Mouse (Mus musculus) gastrocnemius, postnatal 25 days (tissue): Measurements from ENCODE around the gene Dgkb. TPM values are rescaled to one million over a fixed set of nuclear protein-coding genes. Genes with fewer than 3 reads are reported as not detected.

ENCODE experiments used
- DNase-seq: peaks from one replicate; pipeline ENCODE4 v3.0.0; 2022
- long read RNA-seq, 2 experiments: library from polyadenylated mRNA; stranded (forward); transcript quantifications; one replicate each; pipeline ENCODE4 v2.0.0; 2021
- total RNA-seq, 2 experiments: library from RNA; stranded (reverse); gene quantifications; 1 replicate in 1 of 2; 2 replicates in 1 of 2; pipeline ENCODE4 v1.2.3; 2021

The Dgkb gene
- total RNA-seq = under 1 TPM; 0.83 to 0.90 TPM
- long read RNA-seq, experiment 1 = 0 reads
- long read RNA-seq, experiment 2, full-length matches to known transcripts = 1 of 1 reads
- long read RNA-seq, experiment 2, partial matches to known transcripts = 0 of 1 reads
- long read RNA-seq, experiment 2, other reads (novel, unspliced or antisense) = 0 of 1 reads

DNA sequence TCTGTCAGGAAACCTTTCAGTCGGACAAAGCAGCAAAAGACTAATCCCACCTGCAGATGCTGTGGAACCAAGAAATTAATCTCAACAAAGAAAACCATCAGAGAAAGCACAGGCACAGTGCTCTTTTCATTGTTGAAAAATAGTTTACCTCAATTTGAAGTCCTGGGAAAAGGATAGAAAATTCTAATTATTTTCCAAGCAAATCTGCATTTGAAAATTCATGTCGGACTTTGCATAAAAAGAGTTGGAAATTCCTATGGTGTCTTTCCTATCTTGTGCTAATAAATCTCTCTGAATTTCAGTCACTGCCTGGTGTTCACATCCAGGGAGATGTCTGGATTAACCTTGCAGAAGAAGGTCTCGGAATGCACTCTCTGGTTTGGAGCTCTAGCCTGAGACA is at the start of gene Dgkb:
Gene Dgkb (plus strand): TSS at position 301 of the 400 bp plus-strand sequence.
- no peak for DNase-seq

DNA sequence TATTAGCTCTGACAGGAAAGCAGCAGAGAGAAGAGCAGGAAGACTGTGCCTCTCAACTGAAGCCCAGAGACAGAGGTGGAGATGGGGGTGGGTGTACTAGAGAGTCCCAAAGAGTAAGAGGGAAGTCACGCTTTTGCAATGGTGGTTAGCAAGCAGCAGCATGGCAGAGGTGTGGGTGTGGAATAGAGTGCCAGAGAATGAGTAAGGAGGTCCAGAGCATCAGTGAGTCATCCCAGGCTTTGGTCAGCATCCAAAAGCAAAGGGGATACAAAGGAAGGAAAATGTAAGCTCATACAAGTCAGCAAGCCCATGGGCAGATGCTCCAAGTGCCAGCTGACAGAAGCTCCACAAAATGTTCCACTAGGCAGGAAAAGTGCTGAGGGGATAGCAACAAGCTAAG is 47.7 kb upstream of the Dgkb start:
- no peak for DNase-seq

DNA sequence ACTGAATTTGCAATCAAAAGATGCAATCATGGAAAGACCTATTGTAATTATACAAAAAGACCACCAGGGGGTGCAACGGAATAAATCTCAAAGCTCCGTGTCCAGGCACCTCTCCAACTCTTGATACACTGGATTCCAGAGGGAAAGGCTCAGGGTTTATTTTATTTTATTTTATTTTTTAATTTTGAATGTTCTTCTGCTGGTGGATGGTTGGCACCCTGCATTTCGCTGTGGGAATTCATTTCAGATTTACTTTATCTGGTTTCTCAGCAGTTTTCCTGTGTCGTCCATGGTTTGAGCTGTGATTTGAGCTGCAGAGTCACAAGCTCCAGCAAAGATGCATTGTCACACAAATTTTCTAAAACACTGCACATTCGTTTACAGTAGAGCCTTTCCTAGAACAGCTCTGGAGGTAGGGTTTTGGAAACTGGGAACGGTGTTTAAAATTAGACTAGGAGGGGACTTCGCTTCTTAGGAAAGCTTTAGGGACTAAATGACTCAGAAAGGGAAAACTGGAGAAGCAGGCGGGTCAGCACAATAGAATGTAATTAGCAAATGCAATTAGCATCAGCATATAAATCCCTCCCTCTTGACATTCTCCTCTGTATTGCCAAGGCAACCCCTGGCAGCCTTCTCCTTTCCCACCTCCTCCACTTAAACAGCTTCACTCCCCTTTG is 43.7 kb upstream of the Dgkb start:
- no peak for DNase-seq

DNA sequence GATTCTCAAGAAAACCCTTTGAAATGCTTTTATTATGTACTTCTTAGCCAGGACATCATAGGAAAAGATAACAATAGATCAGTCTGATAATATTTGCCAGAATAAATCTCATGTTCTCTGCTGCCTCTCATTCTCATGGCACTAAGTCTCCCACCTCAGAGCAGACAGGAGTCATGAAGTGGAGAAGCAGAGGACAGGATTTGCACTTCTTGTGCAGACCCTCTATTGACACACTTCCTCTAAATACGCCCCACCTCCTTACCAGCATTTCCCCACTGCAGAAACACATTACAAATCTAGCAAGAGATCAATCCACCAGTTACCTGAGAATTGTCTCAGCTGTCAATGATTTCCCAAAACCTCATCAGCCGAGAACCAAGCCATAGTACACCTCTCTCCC is 42.9 kb upstream of the Dgkb start:
- no peak for DNase-seq

DNA sequence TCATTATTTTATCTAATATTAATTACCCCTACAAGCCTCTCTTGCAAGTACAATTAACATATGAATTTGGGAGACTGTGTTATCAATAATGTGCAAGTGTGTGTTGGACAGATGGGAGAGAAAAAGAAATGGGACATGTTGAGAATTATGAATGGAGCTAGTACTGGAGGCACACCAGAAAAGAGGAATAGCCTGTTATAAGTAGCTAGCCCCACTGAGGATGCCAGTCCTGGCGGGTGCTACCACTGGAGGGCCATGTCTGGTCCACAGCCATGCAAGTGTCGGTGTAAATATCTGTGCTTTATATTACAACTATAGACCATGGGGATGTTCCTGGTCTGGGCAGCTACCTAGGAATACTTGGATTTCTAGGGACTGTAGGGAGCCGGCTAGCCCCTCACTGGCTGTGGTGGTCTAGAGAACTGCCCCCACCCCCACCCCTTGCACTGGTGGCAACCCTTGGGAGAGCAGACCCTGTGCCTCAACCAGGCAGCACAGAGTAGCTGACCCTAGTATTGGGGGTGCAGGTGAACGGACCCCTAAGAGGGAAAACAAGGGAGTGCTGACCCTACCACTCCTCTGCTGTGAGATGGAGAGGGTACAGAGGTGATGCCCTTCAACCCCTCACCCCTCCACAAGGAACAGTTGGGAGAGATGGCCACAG is 21.1 kb upstream of the Dgkb start:
- DNase-seq = no peak

DNA sequence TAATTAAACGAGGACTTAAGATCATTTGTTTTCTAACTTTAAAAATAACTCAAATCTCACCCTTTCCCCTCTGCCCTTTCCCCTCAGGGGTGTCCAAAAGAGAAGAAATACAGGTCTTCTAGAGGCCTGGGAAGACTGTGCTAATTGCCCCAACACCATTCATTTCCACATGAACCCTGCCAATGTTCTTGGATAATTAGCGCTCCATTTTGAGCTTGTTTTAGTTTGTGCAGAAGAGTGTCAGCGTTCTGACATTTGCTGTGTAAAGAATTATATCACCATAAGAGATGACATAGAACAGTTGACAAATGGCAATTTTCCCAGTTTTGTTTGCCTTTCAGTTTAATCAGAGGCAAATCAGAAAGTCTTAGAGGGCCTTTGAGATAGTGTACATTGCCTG is 3.4 kb upstream of the Dgkb start:
- DNase-seq = no peak

DNA sequence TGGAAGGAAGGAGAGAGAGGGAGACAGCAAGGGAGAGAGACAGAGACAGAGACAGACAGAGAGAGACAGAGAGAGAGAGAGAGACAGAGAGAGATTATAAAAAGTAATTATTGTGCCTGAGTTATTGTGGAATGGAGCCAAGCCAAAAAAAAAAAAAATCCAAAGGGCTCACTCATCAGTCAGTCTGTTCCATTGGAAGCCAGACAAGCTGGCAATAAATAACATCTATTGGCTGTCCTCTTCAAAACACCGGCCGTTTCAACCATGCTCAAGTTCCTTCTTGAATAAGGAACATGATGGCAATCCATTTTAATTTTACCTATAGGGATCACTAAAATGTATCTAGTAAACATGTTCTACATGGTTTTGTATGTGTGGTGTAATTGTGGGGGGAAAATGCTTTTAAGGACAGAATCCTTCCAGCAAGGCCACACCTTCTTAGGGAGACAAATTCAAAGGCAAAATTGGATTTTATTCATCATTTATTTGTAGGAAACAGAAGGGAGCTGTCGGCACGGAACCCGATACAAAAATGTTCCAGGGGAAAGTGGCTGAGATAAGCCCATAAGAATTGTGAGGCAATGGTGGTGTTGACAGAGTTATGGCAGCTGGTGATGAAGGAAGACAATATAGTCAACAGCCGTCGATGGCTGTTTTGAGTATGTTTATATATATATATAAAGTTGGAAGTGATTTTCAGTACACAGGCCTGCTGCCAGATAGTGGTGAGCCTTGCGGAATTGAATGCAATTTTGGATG is 3.7 kb downstream of the Dgkb start:
- DNase-seq = no peak

DNA sequence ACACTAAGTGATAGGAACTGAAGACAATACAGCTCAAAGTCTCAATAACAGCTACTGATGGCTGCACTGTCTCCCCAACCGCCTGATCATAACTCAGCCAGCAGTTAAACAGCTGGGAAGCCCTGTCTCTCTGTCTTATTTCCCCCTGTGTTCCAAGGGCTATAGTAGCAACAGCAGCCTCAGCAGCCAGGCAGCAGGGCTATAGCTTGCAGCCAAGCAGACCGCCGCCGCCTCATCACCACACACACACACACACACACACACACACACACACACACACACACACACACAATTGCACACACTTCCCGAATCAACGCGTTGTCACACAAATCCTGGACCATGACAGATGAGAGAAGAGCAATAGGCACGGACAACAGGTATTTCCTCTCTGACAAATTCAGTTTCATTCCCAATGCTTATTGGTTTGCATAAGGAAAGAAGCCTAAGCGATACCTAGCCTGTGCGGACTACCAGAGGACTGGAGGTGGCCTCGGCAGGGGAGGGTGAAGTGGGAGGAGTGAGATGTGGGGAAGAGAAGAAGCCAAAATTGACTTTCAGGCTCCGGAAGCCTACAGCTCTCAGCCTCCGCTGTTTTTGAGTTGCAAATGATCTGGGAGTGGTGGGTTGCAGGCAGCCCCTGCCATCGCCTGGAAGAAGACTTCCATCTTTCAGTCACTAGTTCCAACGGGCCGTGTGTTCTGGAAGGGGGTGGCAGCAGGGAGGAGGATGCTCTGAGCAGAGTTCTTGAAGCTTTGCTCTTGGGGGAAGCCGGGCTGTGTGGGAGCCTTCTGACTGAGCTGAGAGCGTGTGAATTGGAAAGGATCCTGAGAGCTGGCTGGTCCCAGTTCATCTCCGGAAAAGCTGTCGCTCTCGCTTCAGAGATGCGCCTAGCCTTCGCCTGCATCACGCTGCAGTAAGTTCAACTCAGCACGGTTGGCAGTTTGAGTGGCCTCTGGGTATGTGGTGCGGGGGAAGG is 62.8 kb downstream of the Dgkb start:
- peak; percentile 11 for DNase-seq

DNA sequence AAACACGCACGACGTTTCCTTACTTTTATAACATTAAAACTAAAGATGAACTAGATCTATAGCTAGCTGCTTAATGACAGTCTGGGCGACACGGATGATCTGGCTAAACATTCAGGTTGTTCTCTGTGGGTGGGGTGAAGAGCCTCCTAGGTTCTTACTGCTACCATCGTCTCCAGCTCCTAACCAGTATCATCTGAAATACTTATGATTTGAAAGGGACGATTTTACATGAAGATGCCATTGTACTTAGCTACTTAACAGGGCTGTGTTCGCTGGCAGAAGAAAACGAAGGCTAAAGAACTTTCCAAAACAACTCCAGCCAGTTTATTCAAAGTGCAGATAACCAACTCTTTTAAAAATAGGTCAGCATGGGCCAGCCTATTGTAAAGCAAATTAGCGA is 63.9 kb downstream of the Dgkb start:
- DNase-seq = no peak

DNA sequence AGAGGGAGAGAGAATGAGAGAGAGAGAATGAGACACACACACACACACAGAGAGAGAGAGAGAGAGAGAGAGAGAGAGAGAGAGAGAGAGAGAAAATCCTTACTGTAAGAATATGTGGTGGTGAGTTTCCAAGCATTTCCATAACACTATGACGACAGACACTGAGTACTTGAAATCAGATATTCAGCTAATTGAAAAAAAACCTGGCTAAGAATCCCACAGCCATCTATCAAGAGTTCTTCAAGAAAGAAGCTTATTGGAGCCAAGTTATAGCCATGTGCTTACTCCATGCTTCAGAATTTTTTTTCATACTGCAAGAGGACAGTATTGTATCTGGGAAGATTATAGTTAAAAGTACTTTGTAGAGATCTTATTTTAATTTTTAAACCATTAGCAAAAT is 65.3 kb downstream of the Dgkb start:
- DNase-seq = no peak

DNA sequence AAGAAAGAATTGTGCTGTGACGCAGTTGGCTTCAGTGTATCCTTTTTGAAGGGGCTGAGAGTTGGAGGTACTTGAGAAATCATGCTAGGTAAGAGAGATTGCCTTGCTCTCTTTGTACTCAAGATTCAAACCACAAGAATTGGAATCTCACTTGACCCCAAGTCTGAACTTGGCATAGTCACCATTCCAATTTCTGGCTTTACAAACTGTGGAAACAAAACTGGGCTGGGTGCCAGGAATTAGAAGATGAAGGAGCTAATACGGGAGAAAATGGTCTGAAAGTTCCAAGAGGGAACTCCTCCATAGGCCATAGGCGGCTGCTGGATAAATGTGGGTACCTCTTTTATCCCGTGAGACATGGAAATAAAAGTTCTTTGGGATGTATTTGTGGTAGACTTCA is 66.3 kb downstream of the Dgkb start:
- DNase-seq = no peak

DNA sequence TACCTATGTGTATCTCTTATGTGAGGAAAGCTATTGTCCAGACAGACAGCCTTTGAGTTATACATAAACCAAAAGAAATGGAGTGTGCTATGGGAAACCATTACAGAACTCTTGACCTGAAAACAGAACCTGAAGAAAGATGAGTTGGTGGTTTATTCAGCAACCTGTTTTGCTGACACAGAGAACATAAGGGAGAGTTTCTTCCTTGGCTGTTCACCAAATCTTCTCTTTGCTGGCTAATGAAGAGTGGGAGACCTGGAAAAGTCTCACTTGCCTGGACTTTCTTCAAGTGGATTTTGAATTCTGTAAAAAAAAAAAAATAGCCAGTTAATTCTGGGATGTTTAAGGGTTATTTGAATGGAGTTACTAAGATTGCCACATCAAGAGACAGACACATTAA is 71.1 kb downstream of the Dgkb start:
- no peak for DNase-seq

DNA sequence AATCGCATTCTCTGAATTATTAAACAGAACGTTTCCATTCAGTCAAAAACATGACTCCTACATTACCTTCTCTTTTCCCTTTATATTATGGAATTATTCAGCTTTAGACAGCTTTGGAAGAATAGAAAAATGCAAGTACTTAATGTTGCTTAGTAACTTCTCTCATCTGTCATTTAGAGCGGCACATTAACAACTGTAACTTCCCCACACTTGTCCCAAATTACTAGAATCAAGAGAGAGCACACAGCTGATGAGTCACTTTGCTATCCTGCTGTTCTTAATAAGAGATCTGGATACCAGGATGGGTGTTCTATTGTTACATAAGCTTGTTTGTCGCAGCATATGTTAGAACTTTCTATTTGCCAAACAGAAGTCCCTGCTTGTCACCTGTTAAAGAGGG is 71.9 kb downstream of the Dgkb start:
- no peak for DNase-seq

DNA sequence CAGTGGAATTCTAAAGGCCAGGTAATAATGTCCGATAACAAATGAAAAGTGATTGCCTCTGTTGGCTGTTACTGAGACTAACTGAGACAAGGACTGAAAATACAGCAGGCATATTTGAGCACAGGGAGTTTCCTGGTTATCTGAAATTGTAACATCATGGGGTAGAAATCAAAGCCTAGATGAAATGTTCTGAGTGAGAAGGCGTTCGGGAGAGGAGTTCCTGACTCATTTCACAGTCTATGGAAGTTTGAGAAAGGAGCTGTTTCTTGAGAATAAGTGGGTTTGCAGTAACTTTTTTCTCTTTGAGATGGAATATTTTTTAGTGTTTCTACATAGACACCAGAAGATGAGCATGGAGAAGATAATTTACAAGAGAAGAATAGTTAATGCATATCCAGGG is 73.8 kb downstream of the Dgkb start:
- DNase-seq = no peak

DNA sequence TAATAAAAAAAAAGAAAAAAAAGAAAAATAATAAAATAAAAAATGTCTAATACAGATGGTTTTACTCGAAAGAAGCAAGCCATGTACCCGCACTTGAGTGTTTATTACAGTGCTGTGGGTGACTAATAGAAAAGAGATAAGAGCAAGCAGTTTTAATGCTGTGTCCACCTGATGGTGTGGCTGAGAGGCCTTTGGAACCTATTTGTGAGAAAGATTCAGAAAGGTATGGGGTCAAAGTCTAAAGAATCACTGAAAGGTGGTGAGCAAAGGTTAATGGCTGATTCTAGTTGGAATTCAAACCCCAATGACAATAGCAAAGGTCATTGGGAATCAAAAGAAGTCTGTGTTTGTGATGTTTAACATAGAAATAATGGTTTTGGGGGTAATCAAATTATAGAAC is 124.6 kb downstream of the Dgkb start:
- no peak for DNase-seq

DNA sequence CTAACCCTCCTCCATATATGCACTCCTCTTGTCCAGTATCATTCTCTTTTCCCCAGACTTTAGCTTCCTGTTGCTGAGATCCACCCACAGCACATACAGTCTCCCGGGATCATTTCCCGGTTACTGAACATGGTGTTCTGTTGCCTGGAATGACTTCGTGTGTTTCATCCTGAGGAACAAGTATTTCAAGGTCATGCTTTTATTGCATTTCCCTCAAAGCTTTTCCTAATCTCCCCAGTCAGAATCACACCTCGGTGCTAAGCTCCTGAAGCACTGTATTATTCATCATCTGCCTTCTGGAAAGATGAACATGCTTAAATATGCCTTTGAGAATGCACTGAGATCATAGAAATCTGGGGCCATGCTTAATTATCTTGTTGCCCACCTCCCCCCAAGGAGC is 138.7 kb downstream of the Dgkb start:
- no peak for DNase-seq

DNA sequence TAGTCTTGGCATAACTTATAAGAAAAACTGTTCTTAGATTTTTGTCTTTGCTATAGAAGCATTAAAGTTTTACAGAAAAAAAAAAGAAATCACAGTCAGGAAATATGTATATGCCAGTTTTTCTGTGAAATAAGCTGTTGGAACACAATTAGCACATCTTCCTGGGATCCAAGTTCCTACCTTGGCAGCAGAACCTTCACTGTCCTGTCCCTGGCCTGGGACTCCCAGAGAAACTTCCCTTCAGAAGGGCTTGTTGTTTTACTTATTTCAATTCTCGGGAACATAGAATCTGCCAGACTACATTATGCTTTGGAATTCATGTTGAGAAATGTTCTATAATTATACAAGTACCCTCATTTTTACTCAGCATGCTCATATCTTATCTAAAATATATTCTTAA is 154.0 kb downstream of the Dgkb start:
- DNase-seq = no peak

DNA sequence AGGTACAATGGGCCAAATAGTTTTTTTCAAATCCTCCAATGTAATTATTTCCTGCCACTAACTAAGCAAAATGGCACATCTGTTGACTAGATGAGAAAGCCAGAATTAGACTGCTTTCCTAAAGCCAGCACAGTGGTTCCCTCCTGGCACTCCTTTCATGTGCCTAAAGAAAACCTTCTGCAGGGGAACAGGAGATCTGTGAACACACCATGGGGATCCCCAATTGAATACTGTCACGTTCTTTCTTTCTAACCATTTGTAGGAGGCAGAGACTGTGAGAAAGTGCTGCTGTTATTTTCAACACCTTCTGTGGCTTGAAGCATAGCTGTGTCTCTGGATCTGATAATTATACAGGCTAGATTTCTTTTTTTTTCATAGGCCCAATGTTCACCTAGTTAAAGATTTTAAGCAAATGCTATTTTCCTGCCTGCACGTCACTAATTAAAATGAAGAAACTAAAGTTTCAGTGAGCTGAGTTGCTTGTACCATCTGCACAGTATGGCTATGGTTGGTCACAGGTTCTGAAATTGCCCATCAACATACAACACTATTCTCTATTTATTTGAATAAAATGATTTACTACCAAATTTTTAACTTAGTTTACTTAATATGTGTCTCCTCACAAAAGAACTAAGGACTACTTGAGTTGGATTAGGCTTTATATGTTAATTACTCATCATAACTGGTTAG is 161.1 kb downstream of the Dgkb start:
- DNase-seq = no peak

DNA sequence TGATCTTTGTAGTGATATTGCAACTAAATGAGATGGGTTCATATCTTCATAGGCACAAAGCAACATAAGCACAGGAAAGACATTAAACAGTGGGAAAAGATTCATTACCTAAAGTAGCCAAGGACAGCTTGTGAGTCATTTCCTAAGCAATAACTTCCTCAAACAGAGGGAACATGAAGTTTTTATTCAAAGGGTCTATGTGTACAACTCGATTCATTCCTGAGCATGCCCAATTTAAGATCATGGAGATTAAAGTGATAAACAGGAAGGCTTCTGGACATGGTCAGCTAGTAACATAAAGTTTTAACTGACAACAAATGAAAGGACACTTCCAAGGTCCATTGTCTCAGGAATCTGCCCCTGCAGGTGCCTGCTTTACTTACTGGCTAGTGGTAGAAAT is 167.8 kb downstream of the Dgkb start:
- DNase-seq = no peak

DNA sequence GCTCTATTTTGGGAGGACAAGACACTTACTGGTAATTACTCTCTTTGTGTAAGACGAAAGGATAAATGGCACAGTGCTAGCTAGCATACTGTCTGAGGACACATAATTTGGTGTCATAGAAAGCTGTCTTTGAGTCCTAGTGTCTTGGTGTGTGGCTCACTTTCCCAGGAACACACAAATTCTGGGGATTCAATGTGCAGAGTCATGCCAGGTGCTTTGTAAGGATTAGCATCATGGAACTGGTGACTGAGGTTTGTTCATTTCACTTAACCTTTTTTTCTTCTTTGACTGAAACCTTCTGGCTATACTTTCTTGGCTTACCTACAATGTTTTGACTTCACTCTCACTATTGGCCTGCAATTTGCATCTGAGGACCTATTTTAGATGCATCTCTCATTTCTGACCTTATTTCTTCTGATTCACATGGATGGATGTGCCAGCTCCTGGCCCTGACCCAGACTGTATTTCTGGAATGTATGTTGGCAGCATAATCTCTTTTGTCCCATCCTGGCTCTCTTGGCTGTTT is 170.6 kb downstream of the Dgkb start:
- DNase-seq = no peak

DNA sequence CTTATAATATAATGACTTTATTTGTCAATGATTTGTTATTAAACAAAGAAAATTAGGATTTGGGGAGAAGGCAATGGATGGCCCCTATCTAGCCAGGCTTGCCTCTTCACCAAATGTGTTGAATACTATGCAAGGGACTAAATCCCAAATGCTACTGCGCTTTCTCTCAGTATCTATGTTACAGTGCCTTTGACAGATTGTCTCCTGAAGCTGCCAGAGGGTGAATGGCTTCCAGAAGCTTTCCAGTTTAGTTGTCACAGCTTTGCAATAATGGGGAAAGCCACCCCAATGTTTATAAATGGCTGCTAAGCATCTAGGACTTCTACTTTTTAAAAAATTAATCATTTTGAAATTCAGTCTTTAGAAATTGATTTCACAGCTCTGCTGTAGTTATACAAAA is 175.7 kb downstream of the Dgkb start:
- DNase-seq = no peak
